Mouse (Mus musculus) cerebellum, adult 2 months (tissue): ENCODE results near the gene Hmbs. TPM values are rescaled to one million over a fixed set of nuclear protein-coding genes. Genes with fewer than 3 reads are reported as not detected.

Source experiments
- DNase-seq, 2 experiments: peaks; one replicate each; pipeline ENCODE4 v3.0.0; 2021
- H3K27ac ChIP-seq: fragments of 200-500 bp; 2 replicates; pipeline ENCODE4 v1.5.1; 2012; ENCODE audit warnings: low read length, control low read depth, inconsistent platforms; ENCODE audit not compliant: insufficient read depth
- H3K27me3 ChIP-seq: fragments of 200-500 bp; 2 replicates; pipeline ENCODE4 v1.6.1; 2012; ENCODE audit warnings: inconsistent platforms, mild to moderate bottlenecking, low read length, moderate library complexity; ENCODE audit not compliant: control insufficient read depth, insufficient read depth
- H3K4me1 ChIP-seq: fragments of 200-500 bp; 2 replicates; pipeline ENCODE4 v1.6.1; 2011; ENCODE audit warnings: low read length; ENCODE audit not compliant: control insufficient read depth, insufficient read depth
- H3K4me3 ChIP-seq: fragments of 200-500 bp; replicated peaks from 2 replicates; pipeline ENCODE3; 2011; ENCODE audit warnings: mild to moderate bottlenecking, low read depth, low read length, control low read depth; ENCODE audit not compliant: insufficient read depth
- CTCF ChIP-seq: fragments of 200-500 bp; IDR thresholded peaks from 2 replicates; pipeline ENCODE4 v1.5.1; 2011; ENCODE audit warnings: low read depth, mild to moderate bottlenecking, control low read depth, low read length, moderate library complexity, borderline replicate concordance; ENCODE audit not compliant: insufficient read depth
- POLR2A ChIP-seq: fragments of 200-500 bp; IDR thresholded peaks from 2 replicates; pipeline ENCODE4 v1.6.1; 2011; ENCODE audit warnings: low read length, control low read depth, borderline replicate concordance; ENCODE audit not compliant: insufficient read depth
- WGBS: fragments of 180-500 bp; shearing (Covaris S2); methylation state at CpG from one replicate; pipeline ENCODE4 v1.1.7; 2018; 5-methylcytosine and 5-hydroxymethylcytosine counted together
- polyA plus RNA-seq: library from polyadenylated mRNA; depleted of rRNA; stranded (reverse); fragments of >200 nt; gene quantifications from 2 replicates; pipeline ENCODE4 v1.2.3, GENCODE M21; 2012; rRNA removed

Hmbs gene
- 32.2 and 35.4 TPM in 2 replicates for polyA plus RNA-seq

GRCm38 (mm10) chr9:44343781-44344421 is at the start of gene Hmbs:
Gene Hmbs, minus strand, starts transcription at chr9:44344228.
- H3K4me3 ChIP-seq, result peak within 1 kb of the TSS; percentile 58

GRCm38 (mm10) chr9:44391466-44391865 is 47.4 kb upstream of the Hmbs start:
- peak; percentile 66 to 73 for DNase-seq
- Histone ChIP-seq H3K27me3 (no peaks in the 10 kb centered on the region), H3K27ac (no peak overlapping the region), H3K4me3 (no peak overlapping the region), H3K4me1 (no peaks in the 10 kb centered on the region)
- 9% methylated on average over 4 of the region's 4 CpGs for WGBS
- peak; percentile 71 for TF ChIP-seq CTCF
- TF ChIP-seq POLR2A, result no peak

More at GRCm38 (mm10) chr9:44343781-44344421, at the start of gene Hmbs:
- TF ChIP-seq CTCF, result no peak
- 0 out of 2 replicates have a peak, but pooled peaks have one; percentile 23 for TF ChIP-seq POLR2A
- H3K4me1 ChIP-seq, result peaks cover 2% of the 10 kb centered on the region; the same call in 1 of the 2 replicates
- DNase-seq, result peak; percentile 90 to 93
- no peaks in the 10 kb centered on the region for H3K27me3 ChIP-seq
- peak within 1 kb of the TSS; percentile 87 for H3K27ac ChIP-seq
- under 1% methylated on average over 39 of the region's 39 CpGs for WGBS

- H3K27me3 ChIP-seq, result no peaks in the 10 kb centered on the region
- TF ChIP-seq POLR2A (no peak), CTCF (peak; percentile 87)
- 33% methylated on average over 8 of the region's 8 CpGs for WGBS
- no peak overlapping the region for H3K4me3 ChIP-seq
- DNase-seq, result peak; percentile 71 to 74
- no peaks in the 10 kb centered on the region for H3K4me1 ChIP-seq
- no peak overlapping the region for H3K27ac ChIP-seq
These were observed 45.2 kb upstream of the Hmbs start for GRCm38 (mm10) chr9:44389273-44389672.

GRCm38 (mm10) chr9:44387221-44387620 is 43.2 kb upstream of the Hmbs start:
- no peaks in the 10 kb centered on the region for H3K27me3 ChIP-seq
- no peak for DNase-seq
- no peaks in the 10 kb centered on the region for H3K4me1 ChIP-seq
- 46% methylated on average over 3 of the region's 3 CpGs for WGBS
- TF ChIP-seq CTCF (no peak), POLR2A (no peak)
- H3K4me3 ChIP-seq, result no peak overlapping the region
- no peak overlapping the region for H3K27ac ChIP-seq

- Histone ChIP-seq H3K4me3 (no peak overlapping the region), H3K27me3 (no peaks in the 10 kb centered on the region), H3K27ac (no peak overlapping the region), H3K4me1 (no peaks in the 10 kb centered on the region)
- DNase-seq, result no peak
- WGBS, result 91% methylated on average over 13 of the region's 13 CpGs
- TF ChIP-seq POLR2A (no peak), CTCF (no peak)
These were observed 40.6 kb upstream of the Hmbs start for GRCm38 (mm10) chr9:44384596-44384995.

GRCm38 (mm10) chr9:44379862-44380261 is 35.8 kb upstream of the Hmbs start:
- Histone ChIP-seq H3K4me1 (no peaks in the 10 kb centered on the region), H3K27ac (peak overlapping the region; percentile 9; the same call in 1 of the 2 replicates), H3K4me3 (peak overlapping the region; percentile 79), H3K27me3 (no peaks in the 10 kb centered on the region)
- TF ChIP-seq POLR2A (no peak), CTCF (no peak)
- peak in 1 of 2 experiments; percentile 47 for DNase-seq
- 4% methylated on average over 15 of the region's 15 CpGs for WGBS

- peak within 1 kb of the TSS; percentile 79 for H3K4me3 ChIP-seq
- H3K27me3 ChIP-seq, result no peaks in the 10 kb centered on the region
- TF ChIP-seq CTCF (no peak), POLR2A (peak; percentile 73; the same call in 1 of the 2 replicates)
- DNase-seq, result peak; percentile 99 to 100
- under 1% methylated on average over 83 of the region's 83 CpGs for WGBS
- H3K27ac ChIP-seq, result peak within 1 kb of the TSS; percentile 11; the same call in 1 of the 2 replicates
- no peaks in the 10 kb centered on the region for H3K4me1 ChIP-seq
These were observed 35.2 kb upstream of the Hmbs start, which contains the start of gene Hyou1 for GRCm38 (mm10) chr9:44379054-44379834. Gene Hyou1, plus strand, starts transcription at chr9:44379490.
